Mouse (Mus musculus) CH12.LX (cell line): ENCODE measurements around the gene 4930590J08Rik.

Experiments
- CHD2 ChIP-seq: IDR thresholded peaks from 2 replicates; pipeline ENCODE4 v1.6.1; 2011; ENCODE audit warnings: low read length, improper control_type of control experiment
- ELF1 ChIP-seq: IDR thresholded peaks from 2 replicates; pipeline ENCODE4 v1.6.1; 2014; ENCODE audit warnings: low read depth, mild to moderate bottlenecking, inconsistent platforms, low read length, improper control_type of control experiment
- EP300 ChIP-seq: IDR thresholded peaks from 2 replicates; pipeline ENCODE4 v1.6.1; 2011; ENCODE audit warnings: low read length, improper control_type of control experiment
- MXI1 ChIP-seq: IDR thresholded peaks from 2 replicates; pipeline ENCODE4 v1.6.1; 2011; ENCODE audit warnings: mild to moderate bottlenecking, low read depth, low read length, improper control_type of control experiment
- POLR2A ChIP-seq: IDR thresholded peaks from 2 replicates; pipeline ENCODE4 v1.6.1; 2011; ENCODE audit warnings: low read depth, mild to moderate bottlenecking, improper control_type of control experiment, low read length
- SIN3A ChIP-seq: IDR thresholded peaks from 2 replicates; pipeline ENCODE4 v1.6.1; 2012; ENCODE audit warnings: low read length, improper control_type of control experiment, inconsistent platforms
- USF1 ChIP-seq: IDR thresholded peaks from 2 replicates; pipeline ENCODE4 v1.6.1; 2014; ENCODE audit warnings: low read depth, mild to moderate bottlenecking, inconsistent platforms, low read length, improper control_type of control experiment

GRCm38 (mm10) chr6:91978371-91979300 lies 76.0 kb downstream of the 4930590J08Rik start, which contains the start of gene Fgd5:
- TF ChIP-seq CHD2 (no peak), MXI1 (no peak), SIN3A (no peak), USF1 (no peak), POLR2A (no peak), ELF1 (no peak), EP300 (no peak)
